Mouse (Mus musculus): ENCODE data around the gene Enox1. TPM values are rescaled to one million over a fixed set of nuclear protein-coding genes. Genes with fewer than 3 reads are reported as not detected.

The Enox1 gene
- polyA plus RNA-seq, 1 experiment from 2014 or later = 40.3 TPM

GRCm38 (mm10) chr14:77343662-77344340 is 187.2 kb downstream of the Enox1 start:
- Histone ChIP-seq H3K27ac (no peak overlapping the region), H3K4me1 (no peaks in the 10 kb centered on the region), H3K9ac (no peak overlapping the region), H3K4me2 (no peak overlapping the region), H3K36me3 (ENCODE audit: poor library complexity, severe bottlenecking) (no peaks in the 10 kb centered on the region), H3K27me3 (no peaks in the 10 kb centered on the region), H3K9me3 (replicated peaks) (no peaks in the 10 kb centered on the region), H3K4me3 (no peak overlapping the region)
- 70% methylated on average over 11 of the region's 11 CpGs for whole genome bisulfite sequencing
- ATAC-seq = no peak

- H3K9ac ChIP-seq = no peak overlapping the region
Measured at GRCm38 (mm10) chr14:77346296-77346695, 189.7 kb downstream of the Enox1 start.

GRCm38 (mm10) chr14:77351803-77352352 is 195.3 kb downstream of the Enox1 start:
- Histone ChIP-seq H3K9me3 (replicated peaks) (no peaks in the 10 kb centered on the region), H3K4me2 (no peak overlapping the region), H3K27me3 (no peaks in the 10 kb centered on the region), H3K4me1 (0 out of 2 replicates have a peak, but pooled peaks cover 6% of the 10 kb centered on the region), H3K36me3 (ENCODE audit: poor library complexity, severe bottlenecking) (no peaks in the 10 kb centered on the region), H3K4me3 (no peak overlapping the region), H3K9ac (no peak overlapping the region), H3K27ac (no peak overlapping the region; the same call in 1 of the 2 replicates)
- WGBS = 88% methylated on average over 2 of the region's 2 CpGs
- no peak for ATAC-seq

More at GRCm38 (mm10) chr14:77346296-77346695, 189.7 kb downstream of the Enox1 start:
- H3K27me3 ChIP-seq = no peaks in the 10 kb centered on the region
- H3K4me1 ChIP-seq = 0 out of 2 replicates have a peak, but pooled peaks cover 5% of the 10 kb centered on the region
- H3K4me3 ChIP-seq = no peak overlapping the region
- no peak for ATAC-seq
- H3K27ac ChIP-seq = no peak overlapping the region
- H3K4me2 ChIP-seq = no peak overlapping the region
- no peaks in the 10 kb centered on the region for H3K36me3 ChIP-seq (ENCODE audit: poor library complexity, severe bottlenecking)
- no peaks in the 10 kb centered on the region for H3K9me3 ChIP-seq (replicated peaks)
- WGBS = 98% methylated on average over 3 of the region's 3 CpGs

GRCm38 (mm10) chr14:77362662-77363061 is 206.1 kb downstream of the Enox1 start:
- no peak overlapping the region for H3K9ac ChIP-seq
- 85% methylated on average over 4 of the region's 4 CpGs for WGBS
- no peaks in the 10 kb centered on the region for H3K27me3 ChIP-seq
- no peaks in the 10 kb centered on the region for H3K9me3 ChIP-seq (replicated peaks)
- H3K4me2 ChIP-seq = no peak overlapping the region
- no peaks in the 10 kb centered on the region for H3K4me1 ChIP-seq
- H3K27ac ChIP-seq = no peak overlapping the region
- H3K36me3 ChIP-seq (ENCODE audit: poor library complexity, severe bottlenecking) = no peaks in the 10 kb centered on the region
- ATAC-seq = no peak
- no peak overlapping the region for H3K4me3 ChIP-seq

- 83% methylated on average over 8 of the region's 8 CpGs for WGBS
- no peaks in the 10 kb centered on the region for H3K36me3 ChIP-seq (ENCODE audit: poor library complexity, severe bottlenecking)
- no peak for ATAC-seq
- no peaks in the 10 kb centered on the region for H3K4me1 ChIP-seq
- no peaks in the 10 kb centered on the region for H3K9me3 ChIP-seq (replicated peaks)
- H3K27ac ChIP-seq = no peak overlapping the region
- no peak overlapping the region for H3K4me3 ChIP-seq
- H3K9ac ChIP-seq = no peak overlapping the region
- no peaks in the 10 kb centered on the region for H3K27me3 ChIP-seq
- no peak overlapping the region for H3K4me2 ChIP-seq
Measured at GRCm38 (mm10) chr14:77368411-77368810, 211.8 kb downstream of the Enox1 start.

- Histone ChIP-seq H3K9ac (no peak overlapping the region), H3K36me3 (ENCODE audit: poor library complexity, severe bottlenecking) (no peaks in the 10 kb centered on the region), H3K27me3 (no peaks in the 10 kb centered on the region), H3K4me2 (no peak overlapping the region), H3K27ac (no peak overlapping the region), H3K4me3 (no peak overlapping the region), H3K4me1 (no peaks in the 10 kb centered on the region), H3K9me3 (replicated peaks) (no peaks in the 10 kb centered on the region)
- ATAC-seq = no peak
- 87% methylated on average over 2 of the region's 2 CpGs for WGBS
Measured at GRCm38 (mm10) chr14:77369070-77369469, 212.5 kb downstream of the Enox1 start.

- Histone ChIP-seq H3K9ac (no peak overlapping the region), H3K4me3 (no peak overlapping the region), H3K9me3 (replicated peaks) (no peaks in the 10 kb centered on the region), H3K4me1 (no peaks in the 10 kb centered on the region), H3K36me3 (ENCODE audit: poor library complexity, severe bottlenecking) (no peaks in the 10 kb centered on the region), H3K27ac (no peak overlapping the region), H3K27me3 (no peaks in the 10 kb centered on the region), H3K4me2 (no peak overlapping the region)
- no peak for ATAC-seq
- WGBS = 85% methylated on average over 3 of the region's 3 CpGs
Measured at GRCm38 (mm10) chr14:77370521-77370920, 214.0 kb downstream of the Enox1 start.

- peaks cover 7% of the 10 kb centered on the region for H3K4me1 ChIP-seq
- no peak overlapping the region for H3K4me3 ChIP-seq
- no peak overlapping the region for H3K27ac ChIP-seq
- H3K9ac ChIP-seq = no peak overlapping the region
- 71% methylated on average over 5 of the region's 5 CpGs for WGBS
- no peaks in the 10 kb centered on the region for H3K36me3 ChIP-seq (ENCODE audit: poor library complexity, severe bottlenecking)
- no peak for ATAC-seq
- H3K9me3 ChIP-seq (replicated peaks) = no peaks in the 10 kb centered on the region
- no peak overlapping the region for H3K4me2 ChIP-seq
- peaks cover 2% of the 10 kb centered on the region; the same call in 1 of the 2 replicates for H3K27me3 ChIP-seq
Measured at GRCm38 (mm10) chr14:77371977-77372376, 215.4 kb downstream of the Enox1 start.

GRCm38 (mm10) chr14:77373119-77373518 is 216.6 kb downstream of the Enox1 start:
- H3K4me3 ChIP-seq = no peak overlapping the region
- H3K27me3 ChIP-seq = peaks cover 2% of the 10 kb centered on the region; the same call in 1 of the 2 replicates
- H3K4me2 ChIP-seq = no peak overlapping the region
- no peak for ATAC-seq
- no peak overlapping the region for H3K27ac ChIP-seq
- WGBS = 71% methylated on average over 3 of the region's 3 CpGs
- no peak overlapping the region for H3K9ac ChIP-seq
- H3K4me1 ChIP-seq = peaks cover 18% of the 10 kb centered on the region
- no peaks in the 10 kb centered on the region for H3K36me3 ChIP-seq (ENCODE audit: poor library complexity, severe bottlenecking)
- H3K9me3 ChIP-seq (replicated peaks) = no peaks in the 10 kb centered on the region

GRCm38 (mm10) chr14:77375054-77375453 is 218.5 kb downstream of the Enox1 start:
- ATAC-seq = no peak
- Histone ChIP-seq H3K4me3 (no peak overlapping the region), H3K27ac (no peak overlapping the region), H3K27me3 (peaks cover 2% of the 10 kb centered on the region; the same call in 1 of the 2 replicates), H3K4me1 (peaks cover 27% of the 10 kb centered on the region), H3K4me2 (no peak overlapping the region), H3K36me3 (ENCODE audit: poor library complexity, severe bottlenecking) (no peaks in the 10 kb centered on the region), H3K9ac (no peak overlapping the region), H3K9me3 (replicated peaks) (no peaks in the 10 kb centered on the region)
- 74% methylated on average over 2 of the region's 2 CpGs for WGBS

GRCm38 (mm10) chr14:77375618-77376017 is 219.1 kb downstream of the Enox1 start:
- Histone ChIP-seq H3K4me2 (no peak overlapping the region), H3K27me3 (peaks cover 2% of the 10 kb centered on the region; the same call in 1 of the 2 replicates), H3K9ac (no peak overlapping the region), H3K36me3 (ENCODE audit: poor library complexity, severe bottlenecking) (no peaks in the 10 kb centered on the region), H3K4me1 (peaks cover 27% of the 10 kb centered on the region), H3K9me3 (replicated peaks) (no peaks in the 10 kb centered on the region), H3K27ac (no peak overlapping the region), H3K4me3 (no peak overlapping the region)
- no peak for ATAC-seq
- WGBS = 74% methylated on average over 9 of the region's 9 CpGs

- H3K27me3 ChIP-seq = peaks cover 2% of the 10 kb centered on the region; the same call in 1 of the 2 replicates
- H3K4me1 ChIP-seq = peaks cover 34% of the 10 kb centered on the region
- no peaks in the 10 kb centered on the region for H3K36me3 ChIP-seq (ENCODE audit: poor library complexity, severe bottlenecking)
- no peaks in the 10 kb centered on the region for H3K9me3 ChIP-seq (replicated peaks)
- 91% methylated on average over 7 of the region's 7 CpGs for WGBS
- no peak overlapping the region for H3K4me3 ChIP-seq
- H3K9ac ChIP-seq = no peak overlapping the region
- no peak overlapping the region; the same call in 1 of the 2 replicates for H3K27ac ChIP-seq
- H3K4me2 ChIP-seq = no peak overlapping the region
- no peak for ATAC-seq
Measured at GRCm38 (mm10) chr14:77376731-77377130, 220.2 kb downstream of the Enox1 start.

All from forebrain, embryonic 13.5 days (tissue).